Mouse (Mus musculus) regulatory T cell (primary cell): Measurements from ENCODE around the gene Fbxo44.
"Not testable (repeated sequence)": the region's sequence is repeated elsewhere in the genome, so short reads cannot be mapped to it uniquely, and the experiment has no call there.

Experiments
- in situ Hi-C: fragments of 300-600 bp; cut with MboI, MseI; formaldehyde crosslinking; loops from one replicate; pipeline ENCODE4 v1.15.1; 2025; ENCODE audit warnings: high pct_unique_total_duplicates

Fbxo44 gene

GRCm38 (mm10) chr4:148130561-148131413 lies 29.5 kb downstream of the Fbxo44 start, which contains the start of gene Draxin:
Gene Draxin (minus strand): TSS chr4:148130698.
- in situ Hi-C loops: no loop called here

DNA sequence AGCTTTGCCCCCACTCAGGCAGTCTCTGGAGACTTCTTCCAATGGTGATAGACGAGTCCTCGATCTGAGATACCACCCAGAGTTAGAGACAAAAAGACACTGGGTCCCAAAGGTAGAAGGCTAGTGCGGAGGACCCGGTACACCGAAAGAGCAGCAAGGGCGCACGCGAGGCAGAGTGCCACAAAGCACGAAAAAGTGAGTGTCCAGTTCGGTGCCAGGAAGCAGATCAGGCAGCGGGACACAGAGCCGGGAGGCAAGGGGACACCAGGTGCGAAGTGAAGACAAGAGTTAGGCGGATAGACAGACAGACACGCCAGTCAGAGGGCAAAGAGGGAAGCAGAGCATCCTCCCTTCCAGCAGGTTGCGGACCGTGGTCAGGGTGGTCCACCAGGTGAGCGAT lies 30.1 kb downstream of the Fbxo44 start, which contains the start of gene Mad2l2:
Mad2l2 (plus strand) TSS at position 252 of the 400 bp plus-strand sequence.
- in situ Hi-C loops: no loop called here

GRCm38 (mm10) chr4:148128672-148129071 lies 31.6 kb downstream of the Fbxo44 start:
- in situ Hi-C loops: no loop called here

- in situ Hi-C loops: no loop called here
These were observed 32.0 kb downstream of the Fbxo44 start for GRCm38 (mm10) chr4:148128241-148128640.

DNA sequence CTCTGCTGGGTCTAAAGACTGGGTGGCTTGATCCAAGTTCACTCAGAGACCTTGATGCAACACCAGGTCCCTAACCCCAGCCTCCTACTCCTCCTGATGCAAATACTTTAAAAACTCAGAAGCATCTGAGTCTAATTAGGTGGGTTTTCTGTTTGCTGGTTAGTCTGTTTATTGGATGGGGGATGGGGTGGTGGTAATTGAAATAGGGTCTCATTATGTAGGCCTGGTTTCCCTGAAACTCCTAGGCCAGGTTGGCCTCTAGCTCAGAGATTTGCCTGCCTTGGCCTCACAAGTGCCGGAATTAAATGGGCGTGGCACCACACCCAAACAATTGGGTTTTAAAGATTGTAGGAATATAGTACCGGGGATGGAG lies 37.6 kb downstream of the Fbxo44 start:
- in situ Hi-C loops: no loop called here

- in situ Hi-C loops: no loop called here
These were observed 38.1 kb downstream of the Fbxo44 start for GRCm38 (mm10) chr4:148121982-148122693.

DNA sequence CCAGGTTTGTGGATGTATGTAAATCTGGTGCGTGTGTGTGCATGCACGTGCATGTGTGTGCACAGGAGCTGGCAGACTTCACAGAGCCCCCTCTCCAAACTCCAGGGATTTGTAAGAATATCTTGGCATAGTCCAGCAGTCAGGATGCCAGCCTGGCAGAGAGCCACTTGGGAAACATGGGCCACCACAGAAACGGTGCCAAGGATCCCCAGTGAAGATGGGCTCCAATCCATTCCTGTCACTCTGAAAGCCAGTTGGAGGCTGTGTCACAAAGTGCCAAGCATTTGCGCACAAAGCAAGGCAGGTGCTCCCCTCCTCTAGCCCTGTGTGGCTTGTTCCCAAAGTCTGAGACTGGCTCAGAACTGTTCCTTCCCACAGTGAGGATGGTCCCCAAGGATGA lies 38.9 kb downstream of the Fbxo44 start:
- in situ Hi-C loops: no loop called here

DNA sequence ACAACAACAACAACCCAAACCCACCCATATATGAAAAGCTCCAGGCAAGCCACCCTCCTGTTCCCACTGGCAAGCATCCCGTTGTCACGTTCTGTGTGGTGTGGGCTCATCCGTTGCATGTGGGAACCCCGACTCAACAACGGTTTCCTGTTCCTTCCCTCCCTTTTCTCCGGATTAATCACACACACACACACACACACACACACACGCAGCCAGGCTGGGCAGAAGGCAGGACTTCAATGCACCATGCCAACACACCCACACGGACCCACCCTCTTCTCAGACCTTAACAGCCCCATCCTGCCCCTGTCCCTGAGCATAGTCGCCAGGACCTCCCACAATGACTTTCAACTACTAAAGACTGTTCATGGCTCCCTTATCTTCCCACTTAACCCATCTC lies 39.7 kb downstream of the Fbxo44 start:
- in situ Hi-C loops: no loop called here

GRCm38 (mm10) chr4:148119578-148119977 lies 40.7 kb downstream of the Fbxo44 start:
- in situ Hi-C loops: not testable (repeated sequence)

GRCm38 (mm10) chr4:148117392-148117791 lies 42.9 kb downstream of the Fbxo44 start:
- in situ Hi-C loops: no loop called here

- in situ Hi-C loops: no loop called here
These were observed 43.6 kb downstream of the Fbxo44 start for GRCm38 (mm10) chr4:148116657-148117056.

DNA sequence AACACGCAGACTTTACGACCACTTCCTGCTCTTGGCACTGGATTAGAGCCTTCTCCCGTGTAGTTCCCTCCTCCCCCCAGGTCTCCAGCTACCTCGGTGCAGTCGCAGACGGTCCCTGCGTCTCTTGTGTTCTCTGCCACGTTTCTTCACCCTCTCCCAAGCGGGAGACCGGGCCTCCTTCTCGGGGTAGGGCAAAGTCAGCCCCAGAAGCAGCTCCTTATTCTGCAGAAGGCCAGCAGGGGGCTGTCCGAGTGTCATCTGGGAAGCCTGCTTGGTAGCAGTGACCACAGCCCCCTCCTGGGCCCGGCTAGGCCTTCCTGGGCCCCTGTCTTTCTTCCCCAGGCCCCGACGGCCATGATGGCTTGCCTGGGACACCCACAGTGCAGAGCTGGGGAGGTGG lies 44.8 kb downstream of the Fbxo44 start:
- in situ Hi-C loops: no loop called here

- in situ Hi-C loops: loop anchor here (5.0 kb wide), 2 partner anchors 47 to 287 kb away; partner anchors contain the start of genes Fbxo2 and Fbxo44
These were observed 45.4 kb downstream of the Fbxo44 start for GRCm38 (mm10) chr4:148114758-148115391.

- in situ Hi-C loops: loop anchor here (5.0 kb wide), 2 partner anchors 50 to 290 kb away; partner anchors contain the start of genes Fbxo2 and Fbxo44
These were observed 47.8 kb downstream of the Fbxo44 start for GRCm38 (mm10) chr4:148112519-148112918.

DNA sequence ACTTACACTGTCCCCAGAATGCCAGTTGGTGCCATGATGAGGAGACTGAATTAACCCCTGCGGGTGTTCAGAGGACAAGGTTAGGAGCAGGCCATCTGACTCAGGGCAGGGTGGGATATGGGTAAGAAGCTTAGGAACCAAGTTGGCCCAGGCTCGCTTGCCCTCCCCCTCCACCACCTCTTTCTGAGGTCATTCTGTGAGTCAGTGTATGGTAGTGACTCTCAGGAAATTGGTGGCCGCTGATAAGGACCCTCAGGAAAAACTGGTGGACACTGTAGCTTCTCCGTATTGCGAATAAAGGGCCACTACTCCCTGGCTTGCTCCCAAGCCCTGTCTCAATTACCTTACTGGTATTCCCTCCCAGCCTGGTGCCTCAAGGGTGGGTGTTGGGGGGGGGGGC lies 51.1 kb downstream of the Fbxo44 start:
- in situ Hi-C loops: no loop called here

DNA sequence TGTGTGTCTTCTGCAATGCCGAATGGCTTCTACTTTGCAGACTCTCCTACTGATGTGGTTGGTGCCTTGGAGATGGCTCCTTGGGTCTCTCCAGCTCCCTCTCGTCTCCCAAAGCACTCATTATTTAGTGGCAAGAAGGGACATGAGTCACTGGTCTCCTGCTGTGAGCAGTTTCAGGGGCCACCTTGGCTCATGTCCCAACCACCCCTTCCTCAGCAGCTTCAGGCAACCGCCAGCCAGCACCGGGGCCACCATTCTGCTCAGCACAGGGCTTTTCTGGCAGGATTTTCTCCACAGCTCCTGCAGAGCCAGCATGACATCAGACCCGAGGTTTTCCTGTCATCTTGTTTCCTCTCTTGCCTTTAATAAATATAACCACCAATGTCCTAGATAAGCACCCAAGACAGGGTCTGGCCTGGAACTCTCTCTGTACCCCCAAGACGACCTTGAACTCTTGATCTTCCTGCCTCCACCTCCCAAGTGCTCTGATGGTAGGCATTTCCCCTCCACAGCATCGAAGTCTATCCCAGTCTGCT lies 51.6 kb downstream of the Fbxo44 start:
- in situ Hi-C loops: no loop called here

- in situ Hi-C loops: no loop called here
These were observed 52.5 kb downstream of the Fbxo44 start for GRCm38 (mm10) chr4:148107621-148108291.

DNA sequence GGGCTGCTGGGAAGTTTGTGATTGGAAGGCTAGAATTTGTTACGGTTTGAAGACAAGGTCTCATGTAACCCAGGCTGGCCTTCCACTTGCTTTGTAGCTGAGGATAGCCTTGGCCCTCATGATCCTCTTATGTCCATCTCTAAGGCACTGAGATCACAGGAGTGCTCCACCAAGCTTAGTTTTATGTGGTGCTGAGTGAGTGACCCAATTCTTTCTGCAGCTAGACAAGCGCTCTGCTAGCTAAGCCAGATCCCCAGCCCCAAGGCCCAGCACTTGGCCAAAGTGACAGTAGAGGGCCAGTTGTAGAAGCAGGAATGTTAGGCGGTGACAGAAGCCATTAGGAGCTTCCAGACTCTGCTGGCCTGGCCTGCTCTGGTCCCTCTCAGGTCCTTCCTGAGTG lies 56.1 kb downstream of the Fbxo44 start:
- in situ Hi-C loops: no loop called here
